Mouse (Mus musculus): Measurements from ENCODE around the gene Sypl2. TPM values are rescaled to one million over a fixed set of nuclear protein-coding genes. Genes with fewer than 3 reads are reported as not detected.
A peak's percentile ranks its signal among the peaks of the same experiment; 100 is the strongest.

Sypl2 gene
- polyA plus RNA-seq, 1 experiment from 2014 or later: 0.07 TPM

- DNase-seq (no peak), ATAC-seq (ENCODE audit: low read depth) (no peak)
- Histone ChIP-seq H3K4me2 (peak overlapping the region; percentile 59), H3K27ac (no peak overlapping the region), H3K9ac (0 out of 2 replicates have a peak overlapping the region, but pooled peaks have one; percentile 9), H3K4me1 (replicated peaks) (peaks cover 10% of the 10 kb centered on the region), H3K27me3 (peaks cover 89% of the 10 kb centered on the region), H3K9me3 (replicated peaks) (no peaks in the 10 kb centered on the region), H3K4me3 (replicated peaks) (peak overlapping the region; percentile 45), H3K36me3 (no peaks in the 10 kb centered on the region)
- 4% methylated on average over 65 of the region's 67 CpGs for WGBS (ENCODE audit: insufficient replicate concordance)
Measured at GRCm38 (mm10) chr3:108225711-108226557, 514 bp downstream of the Sypl2 start.

GRCm38 (mm10) chr3:108220661-108221060 lies 5.8 kb downstream of the Sypl2 start:
- Histone ChIP-seq H3K36me3 (no peaks in the 10 kb centered on the region), H3K4me1 (replicated peaks) (no peaks in the 10 kb centered on the region), H3K9me3 (replicated peaks) (no peaks in the 10 kb centered on the region), H3K9ac (no peak overlapping the region), H3K4me3 (replicated peaks) (no peak overlapping the region), H3K4me2 (no peak overlapping the region), H3K27me3 (peaks cover 75% of the 10 kb centered on the region), H3K27ac (no peak overlapping the region)
- ATAC-seq (ENCODE audit: low read depth) (no peak), DNase-seq (no peak)
- 68% methylated on average over 3 of the region's 3 CpGs for WGBS (ENCODE audit: insufficient replicate concordance)

GRCm38 (mm10) chr3:108214734-108215133 lies 11.7 kb downstream of the Sypl2 start:
- Histone ChIP-seq H3K9ac (no peak overlapping the region), H3K4me1 (replicated peaks) (peaks cover 11% of the 10 kb centered on the region), H3K27ac (no peak overlapping the region), H3K27me3 (peaks cover 42% of the 10 kb centered on the region), H3K9me3 (replicated peaks) (no peaks in the 10 kb centered on the region), H3K4me2 (no peak overlapping the region), H3K36me3 (no peaks in the 10 kb centered on the region), H3K4me3 (replicated peaks) (no peak overlapping the region)
- ATAC-seq (ENCODE audit: low read depth): no peak
- WGBS (ENCODE audit: insufficient replicate concordance): 12% methylated on average over 5 of the region's 5 CpGs
- DNase-seq: no peak

- ATAC-seq (ENCODE audit: low read depth): no peak
- H3K27me3 ChIP-seq: peaks cover 33% of the 10 kb centered on the region
- no peaks in the 10 kb centered on the region for H3K36me3 ChIP-seq
- no peaks in the 10 kb centered on the region for H3K9me3 ChIP-seq (replicated peaks)
- H3K4me1 ChIP-seq (replicated peaks): peaks cover 29% of the 10 kb centered on the region
- no peak overlapping the region for H3K9ac ChIP-seq
- no peak overlapping the region for H3K4me2 ChIP-seq
- H3K4me3 ChIP-seq (replicated peaks): no peak overlapping the region
- DNase-seq: no peak
- 71% methylated on average over 8 of the region's 8 CpGs for WGBS (ENCODE audit: insufficient replicate concordance)
- no peak overlapping the region for H3K27ac ChIP-seq
Measured at GRCm38 (mm10) chr3:108212406-108212805, 14.0 kb downstream of the Sypl2 start.

GRCm38 (mm10) chr3:108211845-108212244 lies 14.6 kb downstream of the Sypl2 start:
- WGBS (ENCODE audit: insufficient replicate concordance): 72% methylated on average over 6 of the region's 6 CpGs
- no peak for DNase-seq

GRCm38 (mm10) chr3:108210771-108211139 lies 15.7 kb downstream of the Sypl2 start, which contains the start of gene Atxn7l2:
Atxn7l2 (minus strand) TSS chr3:108210934.
- Histone ChIP-seq H3K4me1 (replicated peaks) (peaks cover 29% of the 10 kb centered on the region), H3K9me3 (replicated peaks) (no peaks in the 10 kb centered on the region), H3K4me3 (replicated peaks) (peak within 1 kb of the TSS; percentile 76), H3K36me3 (peaks cover 14% of the 10 kb centered on the region), H3K27me3 (peaks cover 22% of the 10 kb centered on the region), H3K9ac (peak within 1 kb of the TSS; percentile 82), H3K4me2 (peak within 1 kb of the TSS; percentile 97), H3K27ac (peak within 1 kb of the TSS; percentile 75)
- ATAC-seq (ENCODE audit: low read depth) (peak; percentile 62), DNase-seq (no peak)
- 0% methylated on average over 14 of the region's 14 CpGs for WGBS (ENCODE audit: insufficient replicate concordance)

More at GRCm38 (mm10) chr3:108211845-108212244, 14.6 kb downstream of the Sypl2 start:
- H3K27ac ChIP-seq: no peak overlapping the region
- no peak overlapping the region for H3K4me3 ChIP-seq (replicated peaks)
- H3K4me2 ChIP-seq: 0 out of 2 replicates have a peak overlapping the region, but pooled peaks have one; percentile 97
- no peaks in the 10 kb centered on the region for H3K9me3 ChIP-seq (replicated peaks)
- no peak overlapping the region for H3K9ac ChIP-seq
- peaks cover 4% of the 10 kb centered on the region; the same call in 1 of the 2 replicates for H3K36me3 ChIP-seq
- H3K27me3 ChIP-seq: peaks cover 31% of the 10 kb centered on the region
- H3K4me1 ChIP-seq (replicated peaks): peaks cover 29% of the 10 kb centered on the region
- ATAC-seq (ENCODE audit: low read depth): no peak

- H3K36me3 ChIP-seq: peaks cover 20% of the 10 kb centered on the region
- H3K4me2 ChIP-seq: peak overlapping the region; percentile 97
- ATAC-seq (ENCODE audit: low read depth) (peak; percentile 91), DNase-seq (peak; percentile 82)
- H3K4me1 ChIP-seq (replicated peaks): peaks cover 31% of the 10 kb centered on the region
- peak overlapping the region; percentile 76 for H3K4me3 ChIP-seq (replicated peaks)
- WGBS (ENCODE audit: insufficient replicate concordance): under 1% methylated on average over 71 of the region's 72 CpGs
- H3K9ac ChIP-seq: peak overlapping the region; percentile 82
- no peaks in the 10 kb centered on the region for H3K9me3 ChIP-seq (replicated peaks)
- H3K27me3 ChIP-seq: peaks cover 22% of the 10 kb centered on the region
- H3K27ac ChIP-seq: peak overlapping the region; percentile 75
Measured at GRCm38 (mm10) chr3:108209946-108210770, 16.3 kb downstream of the Sypl2 start.

GRCm38 (mm10) chr3:108209536-108209935 lies 16.9 kb downstream of the Sypl2 start:
- WGBS (ENCODE audit: insufficient replicate concordance): 15% methylated on average over 8 of the region's 8 CpGs
- Histone ChIP-seq H3K9me3 (replicated peaks) (no peaks in the 10 kb centered on the region), H3K9ac (peak overlapping the region; percentile 82), H3K4me2 (peak overlapping the region; percentile 97), H3K4me1 (replicated peaks) (peaks cover 36% of the 10 kb centered on the region), H3K36me3 (peaks cover 23% of the 10 kb centered on the region), H3K27ac (no peak overlapping the region), H3K4me3 (replicated peaks) (peak overlapping the region; percentile 76), H3K27me3 (peaks cover 21% of the 10 kb centered on the region)
- no peak; the same call in 1 of the 2 replicates for ATAC-seq (ENCODE audit: low read depth)
- no peak for DNase-seq

GRCm38 (mm10) chr3:108209001-108209400 lies 17.4 kb downstream of the Sypl2 start:
- Histone ChIP-seq H3K27ac (no peak overlapping the region), H3K4me1 (replicated peaks) (peaks cover 40% of the 10 kb centered on the region), H3K36me3 (peaks cover 23% of the 10 kb centered on the region), H3K27me3 (peaks cover 15% of the 10 kb centered on the region), H3K9ac (no peak overlapping the region), H3K4me2 (peak overlapping the region; percentile 97), H3K9me3 (replicated peaks) (no peaks in the 10 kb centered on the region), H3K4me3 (replicated peaks) (peak overlapping the region; percentile 76)
- WGBS (ENCODE audit: insufficient replicate concordance): 76% methylated on average over 3 of the region's 3 CpGs
- ATAC-seq (ENCODE audit: low read depth) (no peak), DNase-seq (no peak)

- 86% methylated on average over 15 of the region's 15 CpGs for WGBS (ENCODE audit: insufficient replicate concordance)
- no peak overlapping the region for H3K27ac ChIP-seq
- no peak overlapping the region for H3K4me2 ChIP-seq
- H3K27me3 ChIP-seq: peaks cover 4% of the 10 kb centered on the region; the same call in 1 of the 2 replicates
- no peak overlapping the region for H3K9ac ChIP-seq
- DNase-seq: no peak
- H3K9me3 ChIP-seq (replicated peaks): no peaks in the 10 kb centered on the region
- peaks cover 44% of the 10 kb centered on the region for H3K4me1 ChIP-seq (replicated peaks)
- H3K36me3 ChIP-seq: peaks cover 36% of the 10 kb centered on the region
- ATAC-seq (ENCODE audit: low read depth): no peak
- no peak overlapping the region for H3K4me3 ChIP-seq (replicated peaks)
Measured at GRCm38 (mm10) chr3:108206731-108207375, 19.6 kb downstream of the Sypl2 start.

- no peak overlapping the region for H3K27ac ChIP-seq
- no peaks in the 10 kb centered on the region for H3K9me3 ChIP-seq (replicated peaks)
- ATAC-seq (ENCODE audit: low read depth) (no peak), DNase-seq (no peak)
- H3K9ac ChIP-seq: no peak overlapping the region
- no peak overlapping the region for H3K4me2 ChIP-seq
- no peaks in the 10 kb centered on the region for H3K27me3 ChIP-seq
- H3K4me1 ChIP-seq (replicated peaks): peaks cover 45% of the 10 kb centered on the region
- no peak overlapping the region for H3K4me3 ChIP-seq (replicated peaks)
- WGBS (ENCODE audit: insufficient replicate concordance): 78% methylated on average over 8 of the region's 8 CpGs
- H3K36me3 ChIP-seq: peaks cover 36% of the 10 kb centered on the region
Measured at GRCm38 (mm10) chr3:108205601-108206000, 20.8 kb downstream of the Sypl2 start.

Measured in liver, embryonic 13.5 days (tissue).